9 mouse cellular contexts compared by ENCODE assay signal in genomic region chr2:61814548-61815473, GRCm38 (mm10). TPM values are rescaled to one million over a fixed set of nuclear protein-coding genes. Genes with fewer than 3 reads are reported as not detected.
A peak's percentile ranks its signal among the peaks of the same experiment; 100 is the strongest.
DNase-seq lines count a peak whose midpoint lies in the region; ATAC-seq and TF ChIP-seq lines count a peak whose summit lies in the region.
"Had no signal": no experiment of that assay in that cellular context is flagged by ENCODE, and none has a peak within 500 bp of the region (broad histone marks: within the 10 kb centered on the region; RNA-seq: fewer than 3 reads in every experiment).

No protein-coding gene starts in this region.

- peaks cover 34% of the 10 kb centered on the region for H3K27me3 ChIP-seq in thymus, adult 2 months (ENCODE audit: control insufficient read depth, insufficient read depth, low read length)
- H3K27me3 ChIP-seq in limb, embryonic 13.5 days: peaks cover 55% of the 10 kb centered on the region
- H3K27me3 ChIP-seq: CH12.LX had no signal

- intact Hi-C loops in heart, postnatal 36 days (cut with DNase I): loop anchor here (5.0 kb wide), 2 partner anchors 103 to 158 kb away; partner anchors contain the start of gene Psmd14

- no peaks in the 10 kb centered on the region for H3K9me3 ChIP-seq in limb, embryonic 13.5 days

- no peak overlapping the region for H3K27ac ChIP-seq in thymus, adult 2 months (ENCODE audit: control insufficient read depth, insufficient read depth, low read length)
- H3K27ac ChIP-seq in limb, embryonic 13.5 days: no peak overlapping the region

- H3K9ac ChIP-seq in limb, embryonic 13.5 days: peak overlapping the region; percentile 72

- WGBS in thymus, adult 2 months: 6% methylated on average over 38 of the region's 50 CpGs
- 2% methylated on average over 43 of the region's 50 CpGs for WGBS in limb, embryonic 13.5 days

- H3K4me2 ChIP-seq in limb, embryonic 13.5 days (replicated peaks): peak overlapping the region; percentile 71

- no peaks in the 10 kb centered on the region for H3K36me3 ChIP-seq in thymus, adult 2 months (ENCODE audit: control insufficient read depth, insufficient read depth, low read length)
- no peaks in the 10 kb centered on the region for H3K36me3 ChIP-seq in limb, embryonic 13.5 days

- peak; percentile 29 to 52 for DNase-seq in cerebellum, adult 18-20 months
- DNase-seq in cerebellum, adult 11 months: no peak
- DNase-seq in thymus, postnatal 4 days: peak; percentile 30
- DNase-seq in thymus, adult 2 months: no peak
- peak; percentile 10 to 21 for DNase-seq in heart, postnatal 36 days
- peak; percentile 73 for DNase-seq in retina, embryonic 14.5 days (ENCODE audit: low spot score)
- DNase-seq in ovary, postnatal 14 days (ENCODE audit: low spot score): no peak

- TF ChIP-seq POLR2A in thymus, adult 2 months (IDR thresholded peaks at IDR 0.05; ENCODE audit: control insufficient read depth, extremely low read depth, insufficient read depth, low read length, poor library complexity): no peak

- peaks cover 11% of the 10 kb centered on the region for H3K4me1 ChIP-seq in thymus, adult 2 months (replicated peaks; ENCODE audit: control insufficient read depth, insufficient read depth, low read length)
- H3K4me1 ChIP-seq in limb, embryonic 13.5 days: peaks cover 11% of the 10 kb centered on the region

- no peak overlapping the region for H3K4me3 ChIP-seq in thymus, adult 2 months (ENCODE audit: control insufficient read depth, insufficient read depth, low read length)
- H3K4me3 ChIP-seq in limb, embryonic 13.5 days: peak overlapping the region; percentile 46

- TF ChIP-seq CTCF in thymus, adult 2 months (IDR thresholded peaks at IDR 0.05; ENCODE audit: borderline replicate concordance, control insufficient read depth, extremely low read depth, insufficient read depth, low read length, poor library complexity): no peak

- ATAC-seq in limb, embryonic 13.5 days (ENCODE audit: low FRiP score, low read depth): peak; percentile 70

RNA-seq across cellular contexts. Expression of gene Tbr1, which starts 12.1 kb away (rescaled TPM):
- polyA plus RNA-seq in thymus, adult 2 months (2012; rRNA removed): 0.22 and 0.23 TPM in 2 replicates
- under 1 TPM in 1 of 2 experiments, not detected in 1; 0.11 TPM for total RNA-seq in heart, postnatal 36 days (2021)
- 0.18 and 0.28 TPM in 2 replicates for polyA plus RNA-seq in limb, embryonic 13.5 days (2015; fragmentation: Nextera tagmentation; extraction: Ambion mirVana)

Comparison
In these comparisons a context has a peak if more than half of its experiments do, and no peak if none do; other contexts are left out.
1. DNase-seq: peak in cerebellum, adult 18-20 months (2 of 2), thymus, postnatal 4 days (single experiment), heart, postnatal 36 days (2 of 2) and retina, embryonic 14.5 days (single experiment); none in cerebellum, adult 11 months (single experiment), thymus, adult 2 months (single experiment) and ovary, postnatal 14 days (single experiment).